Mouse (Mus musculus): ENCODE data around the gene Gna11.
A peak's percentile ranks its signal among the peaks of the same experiment; 100 is the strongest.

The Gna11 gene

DNA sequence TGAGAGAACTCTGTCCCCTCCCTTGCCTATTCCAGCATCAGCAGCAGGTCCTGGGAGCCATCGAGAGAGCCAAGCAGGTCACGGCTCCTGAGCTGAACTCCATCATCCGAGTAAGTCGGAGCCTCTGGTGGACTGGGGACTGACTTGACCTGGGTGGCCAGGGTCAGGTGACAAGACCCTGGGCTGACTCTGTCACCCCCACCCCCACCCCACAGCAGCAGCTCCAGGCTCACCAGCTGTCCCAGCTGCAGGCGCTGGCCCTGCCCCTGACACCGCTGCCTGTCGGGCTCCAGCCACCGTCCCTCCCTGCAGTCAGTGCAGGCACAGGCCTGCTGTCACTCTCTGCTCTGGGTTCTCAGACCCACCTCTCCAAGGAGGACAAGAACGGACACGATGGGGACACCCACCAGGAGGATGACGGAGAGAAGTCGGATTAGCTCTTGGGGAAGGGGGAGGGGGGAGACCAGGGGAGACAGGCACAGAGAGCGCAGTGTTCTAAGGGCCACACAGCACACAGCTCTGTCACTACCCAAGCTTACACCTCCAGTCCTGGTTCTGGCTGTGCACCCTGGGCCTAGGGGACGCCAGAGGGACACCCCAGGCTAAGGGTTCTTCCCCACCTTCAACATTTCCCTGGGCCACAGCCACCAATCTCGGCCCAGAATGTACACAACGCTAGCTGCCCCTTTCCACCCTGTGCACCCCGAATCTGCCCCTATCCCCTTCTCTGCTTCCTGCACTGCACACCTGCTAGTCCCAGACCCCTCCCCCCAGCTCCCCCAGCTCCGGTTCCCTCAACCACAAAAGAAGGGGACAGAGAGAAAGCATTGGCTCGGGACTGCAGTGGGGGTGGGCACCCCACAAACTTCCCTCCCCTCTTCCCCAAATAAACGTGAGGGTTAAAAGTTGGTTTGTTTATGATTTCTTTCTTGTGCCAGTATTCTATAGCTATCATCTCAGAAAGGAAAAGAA, 20.6 kb upstream of the Gna11 start:
- no peak for DNase-seq (ENCODE audit: low spot score)

DNA sequence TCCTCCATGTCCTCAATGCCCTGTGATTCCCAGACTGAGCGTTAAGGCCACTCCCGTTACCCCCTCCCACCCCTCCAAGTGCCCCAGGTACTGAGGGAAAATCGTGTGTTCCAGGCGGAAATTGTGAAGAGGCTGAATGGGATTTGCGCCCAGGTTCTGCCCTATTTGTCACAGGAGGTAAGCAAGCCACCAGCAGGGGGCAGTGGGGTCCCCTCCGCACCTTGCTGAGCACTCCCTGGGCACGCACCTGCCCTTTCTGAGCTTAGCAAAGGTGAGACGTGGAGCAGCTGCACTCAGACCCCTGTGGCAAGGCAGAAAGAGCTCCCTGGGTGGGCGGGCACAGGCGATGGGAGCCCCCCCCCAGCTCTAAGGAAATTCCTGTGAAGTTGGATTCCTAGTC, 19.7 kb upstream of the Gna11 start:
- no peak for DNase-seq (ENCODE audit: low spot score)

DNA sequence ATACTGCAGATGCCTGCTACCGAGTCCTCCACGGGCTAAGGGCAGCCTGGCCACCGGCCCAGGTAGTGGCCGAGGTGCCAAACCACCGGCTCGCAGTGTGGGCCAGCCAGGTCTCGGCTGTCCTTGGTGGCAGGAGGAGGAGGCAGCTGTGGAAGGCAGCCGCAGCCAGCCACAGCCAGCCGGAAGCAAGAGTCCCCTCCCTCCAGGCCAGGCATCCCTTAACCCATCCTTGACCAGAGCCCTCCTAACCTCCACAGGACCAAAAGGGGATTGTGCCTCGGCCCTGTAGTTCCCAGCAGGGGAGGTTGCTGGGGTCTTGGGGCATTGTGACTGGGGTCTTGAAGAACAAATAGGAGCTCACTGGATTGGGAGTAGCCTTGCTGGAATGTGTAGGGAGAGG, 19.2 kb upstream of the Gna11 start:
- DNase-seq (ENCODE audit: low spot score), result no peak

DNA sequence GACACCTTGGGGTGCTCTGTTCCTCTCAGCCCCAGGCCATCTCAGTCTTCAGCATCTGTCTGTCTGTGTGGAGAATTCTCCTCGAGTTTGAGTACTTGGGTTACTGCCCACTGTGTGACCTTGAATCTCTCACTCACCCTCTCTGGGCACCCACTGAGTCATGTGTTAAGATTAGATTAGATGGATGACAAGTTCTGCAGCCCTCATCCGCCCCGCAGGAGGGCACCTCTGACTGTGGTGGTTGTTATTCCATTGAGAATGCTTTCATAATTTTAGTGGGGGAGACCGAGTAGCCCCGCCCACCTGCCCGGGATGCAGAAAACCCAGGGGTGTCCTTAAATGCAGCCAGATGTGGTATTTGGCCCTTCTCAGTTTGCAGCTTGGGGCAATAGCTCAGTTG, 18.5 kb upstream of the Gna11 start:
- no peak for DNase-seq (ENCODE audit: low spot score)

DNA sequence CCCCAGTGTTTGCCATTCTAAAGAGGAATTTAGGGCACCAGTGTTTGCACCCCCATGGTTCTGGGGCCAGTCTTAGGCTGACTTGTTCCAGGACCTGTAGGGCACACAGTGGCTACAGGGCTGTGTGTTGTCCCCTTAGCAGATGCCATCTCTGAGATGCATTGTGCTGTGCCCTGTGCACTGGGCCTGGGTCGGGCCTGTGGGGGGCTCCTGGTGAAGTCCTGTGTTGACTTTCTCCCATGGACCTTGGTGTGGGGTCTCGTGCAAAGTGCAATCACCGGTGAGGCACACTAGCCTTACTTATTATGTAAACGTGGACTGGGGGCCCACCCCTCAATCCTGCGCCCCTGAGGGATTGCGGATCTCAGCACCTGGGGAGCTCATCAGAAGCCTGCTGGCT, 17.4 kb upstream of the Gna11 start:
- no peak for DNase-seq (ENCODE audit: low spot score)

DNA sequence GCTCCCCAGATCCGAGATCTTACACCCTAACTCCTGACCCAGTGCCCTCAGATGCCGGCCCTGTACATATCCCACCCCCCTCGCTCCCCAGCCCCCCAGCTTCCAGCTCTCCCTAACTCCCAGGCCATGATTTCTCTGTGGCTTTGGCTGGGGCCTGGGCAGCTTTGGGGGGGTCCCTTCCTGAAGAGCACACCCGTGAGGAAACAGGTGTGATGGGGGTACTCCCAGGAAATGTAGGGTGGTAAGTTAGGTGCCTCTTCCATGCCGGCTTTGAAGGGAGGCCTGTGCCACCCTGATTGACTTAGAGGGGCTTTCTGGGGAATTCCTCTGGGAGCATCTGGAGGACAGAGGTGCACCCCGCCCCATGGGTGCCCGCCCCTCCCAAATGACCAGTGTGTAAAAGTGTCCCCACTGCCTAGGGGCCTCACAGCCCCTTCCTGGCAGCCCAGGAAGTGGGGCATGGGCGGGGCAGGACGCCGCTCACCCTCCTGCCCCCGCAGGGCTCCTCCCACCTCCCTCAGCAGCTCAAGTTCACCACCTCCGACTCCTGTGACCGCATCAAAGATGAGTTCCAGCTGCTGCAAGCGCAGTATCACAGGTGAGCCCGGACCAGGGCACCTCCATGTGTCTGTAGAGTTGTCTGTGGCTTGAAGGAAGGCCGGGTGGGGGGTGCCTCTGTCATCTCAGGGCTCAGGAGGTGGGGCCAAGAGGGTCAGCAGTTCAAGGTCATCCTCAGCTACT, 15.9 kb upstream of the Gna11 start:
- no peak for DNase-seq (ENCODE audit: low spot score)

GRCm38 (mm10) chr10:81559627-81560539, 14.9 kb upstream of the Gna11 start:
- DNase-seq (ENCODE audit: low spot score), result no peak

- no peak for DNase-seq (ENCODE audit: low spot score)
Measured at GRCm38 (mm10) chr10:81559163-81559626, 14.2 kb upstream of the Gna11 start, which contains the start of gene Aes. Gene Aes, plus strand, starts transcription at chr10:81559488.

DNA sequence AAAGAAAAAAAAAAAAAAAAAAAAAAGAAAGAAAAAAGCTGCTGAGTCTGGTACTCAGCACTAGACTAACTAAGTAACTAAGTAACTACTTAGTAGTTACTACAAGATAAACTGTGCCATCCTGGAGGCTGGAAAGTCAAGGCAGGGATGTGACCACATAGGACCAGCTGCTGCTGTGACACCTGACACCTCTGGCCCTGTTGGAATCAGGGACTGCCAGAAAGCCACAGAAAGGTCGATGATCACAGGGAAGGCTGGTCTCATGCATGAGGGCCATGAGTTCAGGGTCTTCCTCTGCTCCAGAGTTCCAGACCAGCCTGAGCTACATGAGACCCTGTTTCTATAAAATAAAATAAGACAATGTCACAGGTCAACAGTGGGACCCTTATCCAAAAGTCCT, 12.5 kb upstream of the Gna11 start:
- DNase-seq (ENCODE audit: low spot score), result no peak

GRCm38 (mm10) chr10:81556282-81556681, 11.3 kb upstream of the Gna11 start:
- no peak for DNase-seq (ENCODE audit: low spot score)

DNA sequence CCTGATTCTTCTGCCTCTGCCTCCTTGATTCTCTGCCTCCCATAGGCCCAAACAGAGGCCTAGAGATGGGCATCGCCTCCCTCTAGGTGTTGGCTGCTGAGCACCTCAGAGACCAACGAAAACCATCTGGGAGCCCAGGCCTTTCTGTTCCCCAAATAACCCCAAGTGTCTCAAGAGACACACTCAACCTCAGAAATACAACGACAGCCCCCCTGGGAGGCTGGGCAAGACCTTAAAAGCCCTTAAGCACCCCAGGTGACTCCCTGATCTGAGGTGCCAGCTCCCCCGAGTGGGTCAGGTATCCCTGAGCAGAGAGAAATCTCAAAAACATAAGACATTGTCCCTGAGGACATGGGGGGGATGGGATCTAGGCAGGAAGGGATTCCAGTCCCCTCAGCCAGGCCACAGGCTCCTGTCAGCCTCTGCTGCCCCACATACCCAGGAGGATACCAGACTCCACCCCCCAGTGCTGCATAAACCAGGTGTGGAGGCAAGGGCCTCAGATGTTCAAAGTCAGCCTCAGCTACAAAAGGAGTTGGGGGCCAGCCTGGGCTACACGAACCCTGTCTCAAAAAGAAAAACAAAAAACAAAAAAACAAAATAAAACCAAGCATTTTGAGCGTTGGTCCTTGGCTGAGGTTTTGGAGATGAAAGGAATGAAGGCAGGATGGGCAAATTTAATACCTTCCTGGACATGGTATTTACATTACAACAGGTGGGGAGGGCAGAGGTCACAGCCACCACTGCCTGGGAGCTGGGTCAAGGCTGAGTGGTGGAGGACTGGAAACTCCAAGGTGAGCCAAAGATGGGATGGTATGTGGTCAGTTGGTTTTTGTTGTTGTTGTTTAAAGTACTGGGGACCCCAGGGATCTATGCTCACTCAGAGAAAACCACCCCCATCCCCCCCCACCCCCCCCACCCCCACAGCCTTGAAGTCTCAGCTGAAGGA, 9.1 kb upstream of the Gna11 start:
- no peak for DNase-seq (ENCODE audit: low spot score)

- no peak for DNase-seq (ENCODE audit: low spot score)
Measured at GRCm38 (mm10) chr10:81553232-81553631, 8.2 kb upstream of the Gna11 start.

DNA sequence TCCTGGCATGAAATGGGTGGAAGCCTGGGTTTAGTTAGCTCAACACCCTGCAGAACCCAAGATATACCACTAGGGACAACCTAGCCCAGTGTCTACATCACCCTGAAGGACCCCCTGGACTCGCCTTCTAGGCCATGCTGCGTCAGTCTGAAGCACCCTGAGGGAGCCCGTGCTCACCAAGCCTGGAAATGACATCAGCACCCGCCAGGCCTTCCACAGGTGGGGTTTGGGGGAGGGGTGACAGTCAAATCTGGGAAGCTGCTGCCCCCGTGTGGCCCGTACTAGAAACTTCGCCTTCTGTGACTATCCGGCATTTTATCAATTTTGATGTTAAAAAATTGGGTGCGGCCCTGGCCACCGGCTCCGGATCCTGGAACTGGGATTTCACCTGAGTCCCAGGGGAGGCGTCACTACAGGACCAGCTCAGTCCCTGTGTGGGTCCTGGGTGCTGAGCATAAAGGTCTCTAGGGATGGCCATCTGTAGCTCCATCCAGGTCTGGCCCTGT, 6.7 kb upstream of the Gna11 start:
- DNase-seq (ENCODE audit: low spot score), result peak; percentile 66

- DNase-seq (ENCODE audit: low spot score), result no peak
Measured at GRCm38 (mm10) chr10:81550257-81550656, 5.3 kb upstream of the Gna11 start.

GRCm38 (mm10) chr10:81548944-81549343, 4.0 kb upstream of the Gna11 start:
- no peak for DNase-seq (ENCODE audit: low spot score)

DNA sequence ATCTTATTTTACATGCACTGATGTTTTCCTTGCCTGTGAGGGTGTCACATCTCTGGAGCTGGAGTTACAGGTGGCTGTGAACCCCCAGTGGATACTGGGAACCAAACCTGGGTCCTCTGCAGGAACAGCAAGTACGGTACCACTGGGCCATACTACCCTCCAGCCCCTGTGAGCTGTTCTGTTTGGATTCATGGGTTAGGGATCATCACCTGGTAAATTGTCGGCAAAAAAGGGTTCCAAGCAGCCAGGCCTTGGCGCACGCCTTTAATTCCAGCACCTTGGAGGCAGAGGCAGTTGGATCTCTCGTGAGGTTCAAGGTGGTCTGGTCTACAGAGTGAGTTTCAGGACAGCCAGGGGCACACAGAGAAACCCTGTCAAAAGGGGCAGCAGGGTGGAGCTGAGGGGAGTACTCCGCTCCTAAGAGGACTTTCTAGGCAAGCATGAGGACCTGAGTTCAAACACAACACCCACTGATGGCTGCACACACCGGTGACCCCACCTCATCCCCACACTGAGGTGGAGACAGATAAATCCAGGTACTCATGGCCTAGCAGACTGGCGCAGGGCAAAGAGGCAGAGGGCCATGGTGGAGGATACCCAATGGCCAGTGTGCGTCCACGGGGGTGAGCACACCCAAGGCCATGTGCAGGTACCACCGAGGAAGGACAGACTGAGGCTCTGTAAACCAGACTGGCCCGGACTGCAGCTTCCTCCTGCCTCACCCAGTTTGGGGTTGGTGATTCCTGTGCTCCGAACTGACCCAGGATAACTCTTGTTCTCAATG, 2.0 kb upstream of the Gna11 start:
- no peak for DNase-seq (ENCODE audit: low spot score)

GRCm38 (mm10) chr10:81546332-81546731, 1.3 kb upstream of the Gna11 start:
- no peak for DNase-seq (ENCODE audit: low spot score)

GRCm38 (mm10) chr10:81544296-81545160, 462 bp downstream of the Gna11 start:
- DNase-seq (ENCODE audit: low spot score), result no peak

GRCm38 (mm10) chr10:81543633-81544032, 1.4 kb downstream of the Gna11 start:
- no peak for DNase-seq (ENCODE audit: low spot score)

Measured in ovary, postnatal 14 days (tissue).